Mouse (Mus musculus) midbrain, postnatal 0 days (tissue): ENCODE results near the gene Arhgef39. TPM values are rescaled to one million over a fixed set of nuclear protein-coding genes. Genes with fewer than 3 reads are reported as not detected.
A peak's percentile ranks its signal among the peaks of the same experiment; 100 is the strongest.

Source experiments
- ATAC-seq: fragments of 200-750 bp; cut with Nextera tagmentation; 2 replicates; pipeline ENCODE4 v1.8.0; 2017; ENCODE audit warnings: moderate number of reproducible peaks, mild to moderate bottlenecking, moderate TSS enrichment, moderate library complexity; ENCODE audit not compliant: low FRiP score
- DNase-seq: peaks from one replicate; pipeline ENCODE4 v3.0.0-alpha.2; 2015; ENCODE audit warnings: low spot score
- H3K27ac ChIP-seq: fragments of 300-500 bp; sonication (generic); 2 replicates; pipeline ENCODE4 v1.5.1; 2014; ENCODE audit warnings: low read depth, mild to moderate bottlenecking, low read length, mixed read lengths
- H3K27me3 ChIP-seq: fragments of 300-500 bp; sonication (generic); 2 replicates; pipeline ENCODE4 v1.6.1; 2014; ENCODE audit warnings: low read length, control low read depth, mixed read lengths; ENCODE audit not compliant: insufficient read depth
- H3K36me3 ChIP-seq: fragments of 300-500 bp; sonication (generic); 2 replicates; pipeline ENCODE4 v1.6.1; 2014; ENCODE audit warnings: low read length, control low read depth, mixed read lengths; ENCODE audit not compliant: insufficient read depth
- H3K4me1 ChIP-seq: fragments of 300-500 bp; sonication (generic); 2 replicates; pipeline ENCODE4 v1.6.1; 2014; ENCODE audit warnings: mild to moderate bottlenecking, control low read depth, antibody characterized with exemption, low read length, mixed read lengths; ENCODE audit not compliant: insufficient read depth
- H3K4me2 ChIP-seq: fragments of 300-500 bp; sonication (generic); 2 replicates; pipeline ENCODE4 v1.6.1; 2014; ENCODE audit warnings: low read depth, mild to moderate bottlenecking, low read length, mixed read lengths; ENCODE audit not compliant: poor library complexity, severe bottlenecking
- H3K4me3 ChIP-seq: fragments of 300-500 bp; sonication (generic); 2 replicates; pipeline ENCODE4 v1.5.1; 2014; ENCODE audit warnings: low read depth, mild to moderate bottlenecking, low read length, moderate library complexity
- H3K9ac ChIP-seq: fragments of 300-500 bp; sonication (generic); replicated peaks from 2 replicates; pipeline ENCODE4 v1.6.1; 2014; ENCODE audit warnings: mild to moderate bottlenecking, low read length, moderate library complexity, mixed read lengths; ENCODE audit not compliant: poor library complexity, severe bottlenecking
- H3K9me3 ChIP-seq: fragments of 300-500 bp; sonication (generic); 2 replicates; pipeline ENCODE4 v1.6.1; 2016; ENCODE audit warnings: low read length, control low read depth
- CTCF ChIP-seq: IDR thresholded peaks from 2 replicates; pipeline ENCODE4 v1.5.1; 2016; ENCODE audit warnings: antibody characterized with exemption, mild to moderate bottlenecking
- WGBS: fragments of 180-500 bp; shearing (Covaris S2); extraction: QIAGEN DNeasy Blood & Tissue Kit; methylation state at CpG from one replicate; pipeline ENCODE4 v1.1.7; 2014; 5-methylcytosine and 5-hydroxymethylcytosine counted together
- polyA plus RNA-seq: library from polyadenylated mRNA; unstranded; fragments of >200 nt; fragmentation: Nextera tagmentation; extraction: Ambion mirVana; gene quantifications from 2 replicates; pipeline ENCODE4 v1.2.1, GENCODE M21; 2015
- total RNA-seq: library from RNA; depleted of rRNA; stranded (reverse); fragments of >200 nt; gene quantifications from 2 replicates; pipeline ENCODE4 v1.2.3, GENCODE M21; 2014

The Arhgef39 gene
- total and polyA plus RNA-seq, 2 experiments from 2014 or later: 2.3 to 16.1 TPM

DNA sequence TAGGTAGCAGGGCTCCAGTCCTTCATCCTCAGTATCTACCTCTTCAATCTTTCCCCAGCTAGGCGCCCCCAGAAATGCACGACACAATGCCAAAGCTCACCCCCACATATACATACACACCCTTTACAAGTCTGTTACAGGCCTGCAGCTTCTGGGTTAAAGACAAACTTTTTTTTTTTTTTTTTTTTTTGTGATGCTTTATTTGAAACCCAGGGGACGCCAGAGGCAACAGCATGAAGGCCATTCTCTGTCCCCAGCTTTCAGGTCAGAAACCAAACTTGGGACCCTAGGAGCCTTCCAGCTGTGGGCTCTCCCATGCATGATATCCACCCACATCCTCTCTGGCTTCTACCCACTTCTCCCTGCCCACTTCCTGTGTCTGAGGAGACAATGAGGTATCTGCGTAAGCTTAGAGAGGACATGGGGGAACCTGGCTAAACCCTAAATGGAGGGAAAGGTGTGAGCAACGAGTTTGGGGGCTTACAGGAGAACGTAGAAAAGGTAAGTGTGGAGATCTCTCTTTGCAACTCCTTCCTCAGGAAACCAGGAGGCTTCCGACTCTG lies 17.5 kb downstream of the Arhgef39 start:
- H3K4me2 ChIP-seq: no peak overlapping the region
- no peaks in the 10 kb centered on the region for H3K36me3 ChIP-seq
- H3K27me3 ChIP-seq: no peaks in the 10 kb centered on the region
- H3K9ac ChIP-seq: no peak overlapping the region
- H3K27ac ChIP-seq: no peak overlapping the region
- H3K4me1 ChIP-seq: no peaks in the 10 kb centered on the region
- TF ChIP-seq CTCF: no peak
- WGBS: 69% methylated on average over 7 of the region's 7 CpGs
- H3K4me3 ChIP-seq: no peak overlapping the region
- ATAC-seq: no peak
- no peak for DNase-seq
- no peaks in the 10 kb centered on the region for H3K9me3 ChIP-seq

DNA sequence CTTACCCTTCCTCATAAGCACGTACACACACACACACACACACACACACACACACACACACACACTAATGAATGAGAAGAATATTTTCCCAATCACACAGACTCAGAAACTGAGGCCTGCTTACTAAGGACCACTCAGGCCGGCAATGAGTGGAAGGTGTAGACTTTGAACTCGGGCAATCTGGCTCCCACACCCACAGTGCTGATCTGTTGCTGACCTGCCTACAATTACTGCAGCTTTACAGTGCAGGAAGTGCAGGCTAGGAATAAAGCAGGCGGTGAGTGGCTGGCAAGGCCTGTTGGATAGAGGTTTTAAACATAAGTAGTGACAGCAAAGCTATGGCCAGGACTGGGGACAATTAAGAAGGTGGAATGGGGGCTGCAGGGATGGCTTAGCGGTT lies 18.5 kb downstream of the Arhgef39 start:
- Histone ChIP-seq H3K9ac (no peak overlapping the region), H3K4me3 (no peak overlapping the region), H3K4me2 (no peak overlapping the region), H3K9me3 (no peaks in the 10 kb centered on the region), H3K36me3 (no peaks in the 10 kb centered on the region), H3K27me3 (no peaks in the 10 kb centered on the region), H3K27ac (no peak overlapping the region), H3K4me1 (no peaks in the 10 kb centered on the region)
- no peak for DNase-seq
- no peak for TF ChIP-seq CTCF
- 84% methylated on average over 5 of the region's 5 CpGs for WGBS
- ATAC-seq: no peak

DNA sequence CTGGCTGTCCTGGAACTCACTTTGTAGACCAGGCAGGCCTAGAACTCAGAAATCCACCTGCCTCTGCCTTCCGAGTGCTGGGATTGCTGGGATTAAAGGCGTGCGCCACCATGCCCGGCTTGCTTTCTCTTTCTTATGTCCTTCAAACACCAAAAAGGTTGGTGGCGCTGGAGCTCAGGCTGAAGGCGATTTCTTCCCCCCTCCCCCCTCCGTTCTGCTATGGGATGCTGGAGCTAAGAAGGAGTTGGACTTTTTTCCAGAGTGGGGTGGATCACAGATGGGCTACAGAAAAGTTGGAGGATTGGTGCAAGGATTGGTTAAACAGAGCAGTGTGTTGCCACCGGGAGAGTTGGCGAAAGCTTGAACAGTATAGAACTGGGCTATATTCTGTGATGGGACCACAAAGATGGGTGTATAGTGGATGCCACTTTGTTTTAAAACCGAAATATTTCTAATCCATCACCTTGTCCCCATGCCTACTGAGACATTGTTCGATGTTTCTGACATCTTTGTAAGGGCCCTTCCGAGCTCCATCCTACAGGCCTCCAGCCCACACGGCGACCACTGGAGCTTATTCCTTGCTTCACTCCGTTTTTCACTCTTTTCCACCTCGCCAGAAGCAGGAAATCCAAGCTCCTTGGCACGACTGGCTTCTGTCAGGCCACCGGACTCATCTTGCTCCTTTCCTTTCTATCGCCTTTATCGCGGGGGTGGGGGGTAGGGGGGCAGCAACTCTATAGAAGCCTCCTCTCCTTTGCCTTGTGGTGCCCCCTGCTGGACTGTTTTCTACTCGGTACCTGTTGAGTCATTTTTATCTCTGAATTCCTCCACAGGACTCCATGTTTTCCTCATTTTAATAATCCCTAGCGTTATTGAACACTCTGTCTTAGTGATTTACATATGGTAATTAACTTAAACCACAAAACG lies 20.3 kb downstream of the Arhgef39 start:
- 49% methylated on average over 24 of the region's 24 CpGs for WGBS
- H3K4me3 ChIP-seq: no peak overlapping the region
- H3K9ac ChIP-seq: no peak overlapping the region
- no peak overlapping the region for H3K4me2 ChIP-seq
- no peaks in the 10 kb centered on the region for H3K36me3 ChIP-seq
- H3K27ac ChIP-seq: no peak overlapping the region
- H3K9me3 ChIP-seq: no peaks in the 10 kb centered on the region
- DNase-seq (peak; percentile 51), ATAC-seq (no peak)
- no peaks in the 10 kb centered on the region for H3K4me1 ChIP-seq
- peak; percentile 69 for TF ChIP-seq CTCF
- no peaks in the 10 kb centered on the region for H3K27me3 ChIP-seq

DNA sequence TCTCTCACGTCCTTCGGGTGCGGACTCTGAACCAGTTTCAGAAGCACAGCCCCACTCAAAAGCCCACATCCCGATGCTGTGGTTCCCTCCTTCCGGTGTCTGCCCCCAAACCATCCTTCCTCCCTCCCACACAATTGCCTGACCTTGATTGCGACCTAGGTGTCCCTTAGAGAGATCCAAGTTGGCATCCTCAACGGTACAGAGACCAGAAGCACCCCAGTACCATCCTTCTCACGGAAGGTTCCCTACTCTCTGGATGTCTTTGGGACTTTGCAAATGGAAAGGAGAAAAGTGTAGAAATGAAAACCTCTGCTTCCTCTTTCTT lies 21.0 kb downstream of the Arhgef39 start:
- no peaks in the 10 kb centered on the region for H3K9me3 ChIP-seq
- ATAC-seq (no peak; the same call in 1 of the 2 replicates), DNase-seq (no peak)
- H3K9ac ChIP-seq: no peak overlapping the region
- no peaks in the 10 kb centered on the region for H3K27me3 ChIP-seq
- H3K4me2 ChIP-seq: peak overlapping the region; percentile 45
- no peaks in the 10 kb centered on the region for H3K4me1 ChIP-seq
- TF ChIP-seq CTCF: no peak
- no peak overlapping the region for H3K27ac ChIP-seq
- H3K36me3 ChIP-seq: no peaks in the 10 kb centered on the region
- peak overlapping the region; percentile 26; the same call in 1 of the 2 replicates for H3K4me3 ChIP-seq
- 55% methylated on average over 8 of the region's 8 CpGs for WGBS

DNA sequence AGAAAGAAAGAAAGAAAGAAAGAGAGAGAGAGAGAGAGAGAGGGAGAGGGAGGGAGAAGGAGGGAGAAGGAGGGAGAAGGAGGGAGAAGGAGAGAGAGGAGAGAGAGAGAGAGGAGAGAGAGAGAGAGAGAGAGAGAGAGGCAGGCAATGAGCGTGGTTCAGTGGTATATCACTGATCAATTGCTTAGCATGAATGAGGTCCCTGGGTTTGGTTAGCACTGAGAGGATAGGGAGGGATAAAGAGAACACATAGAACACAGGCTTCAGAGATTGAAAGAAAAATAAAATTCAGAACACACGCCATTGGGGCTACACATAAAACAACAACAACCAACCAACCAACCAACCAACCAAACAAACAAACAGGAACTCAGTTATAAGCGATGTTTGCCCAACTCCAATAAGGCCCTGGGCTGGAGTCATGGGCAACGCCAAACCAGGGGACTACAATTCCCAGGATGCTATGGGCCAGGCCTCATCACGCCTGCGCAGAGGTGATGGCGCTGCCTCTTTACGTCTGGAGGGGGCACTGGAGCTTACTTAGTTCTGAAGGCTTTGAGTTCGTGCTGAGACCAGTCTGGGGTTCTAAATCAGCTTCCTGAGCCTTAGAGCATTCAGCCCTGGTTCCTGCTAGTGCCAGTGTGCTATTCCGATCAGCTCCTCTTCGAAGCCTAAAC lies 21.5 kb downstream of the Arhgef39 start:
- H3K36me3 ChIP-seq: no peaks in the 10 kb centered on the region
- H3K9me3 ChIP-seq: no peaks in the 10 kb centered on the region
- ATAC-seq (peak; percentile 93), DNase-seq (peak; percentile 94)
- peak overlapping the region; percentile 45 for H3K4me2 ChIP-seq
- peak; percentile 68 for TF ChIP-seq CTCF
- H3K27ac ChIP-seq: no peak overlapping the region
- WGBS: 19% methylated on average over 11 of the region's 11 CpGs
- H3K27me3 ChIP-seq: no peaks in the 10 kb centered on the region
- H3K9ac ChIP-seq: no peak overlapping the region
- no peaks in the 10 kb centered on the region for H3K4me1 ChIP-seq
- peak overlapping the region; percentile 26; the same call in 1 of the 2 replicates for H3K4me3 ChIP-seq

DNA sequence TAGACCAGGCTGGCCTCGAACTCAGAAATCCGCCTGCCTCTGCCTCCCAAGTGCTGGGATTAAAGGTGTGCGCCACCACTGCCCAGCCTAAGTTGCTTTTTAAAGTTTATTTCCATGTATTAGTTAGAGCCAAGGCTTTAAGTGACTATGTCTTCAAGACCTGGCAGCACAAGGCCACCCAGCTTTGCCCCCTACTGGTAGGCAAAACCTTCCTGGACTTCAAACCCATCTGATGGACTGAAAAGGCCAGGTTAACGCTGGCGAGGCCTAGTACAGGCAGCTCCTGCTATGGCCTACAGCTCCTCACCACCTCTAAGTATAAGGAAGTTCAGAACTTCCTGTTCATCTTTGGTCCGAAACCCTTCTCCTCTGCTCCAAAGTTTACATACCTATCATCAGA lies 22.9 kb downstream of the Arhgef39 start:
- WGBS: 88% methylated on average over 5 of the region's 6 CpGs
- H3K27me3 ChIP-seq: no peaks in the 10 kb centered on the region
- no peak for ATAC-seq

More for the DNA sequence above, 22.9 kb downstream of the Arhgef39 start:
- H3K4me3 ChIP-seq: no peak overlapping the region
- H3K4me2 ChIP-seq: no peak overlapping the region
- no peak for TF ChIP-seq CTCF
- no peaks in the 10 kb centered on the region for H3K4me1 ChIP-seq
- H3K27ac ChIP-seq: no peak overlapping the region
- DNase-seq: no peak
- H3K9ac ChIP-seq: no peak overlapping the region
- no peaks in the 10 kb centered on the region for H3K9me3 ChIP-seq
- no peaks in the 10 kb centered on the region for H3K36me3 ChIP-seq
